Mouse (Mus musculus): ENCODE results near the gene Mrps30. TPM values are rescaled to one million over a fixed set of nuclear protein-coding genes. Genes with fewer than 3 reads are reported as not detected.

Gene Mrps30
- polyA plus RNA-seq, 1 experiment: not detected

GRCm38 (mm10) chr13:118380381-118380780, 6.7 kb downstream of the Mrps30 start:
- 83% methylated on average over 10 of the region's 10 CpGs for WGBS
- H3K4me1 ChIP-seq (ENCODE audit: control insufficient read depth, insufficient read depth, low read length): no peaks in the 10 kb centered on the region
- TF ChIP-seq POLR2A (IDR thresholded peaks at IDR 0.05; ENCODE audit: insufficient read depth, low read depth, low read length) (no peak), CTCF (IDR thresholded peaks at IDR 0.05; ENCODE audit: insufficient read depth, low read depth, low read length) (no peak)
- no peak overlapping the region for H3K27ac ChIP-seq (ENCODE audit: insufficient read depth, low read depth, low read length)
- no peak overlapping the region for H3K4me3 ChIP-seq (ENCODE audit: insufficient read depth, low read depth, low read length)

DNA sequence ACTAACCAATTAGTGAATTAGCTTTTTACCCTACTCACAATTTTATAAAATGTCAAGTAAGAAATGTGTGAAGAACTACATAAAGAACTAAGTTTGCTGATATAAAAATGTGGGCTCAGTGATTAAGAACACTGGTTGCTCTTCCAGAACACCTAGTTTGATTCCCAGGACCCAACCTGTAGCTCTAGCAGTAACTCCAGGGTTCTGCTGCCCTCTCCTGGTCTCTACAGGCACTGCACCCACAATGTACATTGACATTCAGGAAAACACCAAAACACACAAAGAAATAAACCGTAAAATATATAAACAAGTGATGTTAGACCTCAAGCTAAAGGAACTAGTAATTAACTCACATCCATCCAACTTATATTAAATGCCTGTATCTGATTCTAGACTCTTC, 7.9 kb downstream of the Mrps30 start:
- TF ChIP-seq CTCF (IDR thresholded peaks at IDR 0.05; ENCODE audit: insufficient read depth, low read depth, low read length) (no peak), POLR2A (IDR thresholded peaks at IDR 0.05; ENCODE audit: insufficient read depth, low read depth, low read length) (no peak)
- H3K4me1 ChIP-seq (ENCODE audit: control insufficient read depth, insufficient read depth, low read length): no peaks in the 10 kb centered on the region
- no peak overlapping the region for H3K27ac ChIP-seq (ENCODE audit: insufficient read depth, low read depth, low read length)
- WGBS: 48% methylated on average over 1 of the region's 1 CpGs
- no peak overlapping the region for H3K4me3 ChIP-seq (ENCODE audit: insufficient read depth, low read depth, low read length)

DNA sequence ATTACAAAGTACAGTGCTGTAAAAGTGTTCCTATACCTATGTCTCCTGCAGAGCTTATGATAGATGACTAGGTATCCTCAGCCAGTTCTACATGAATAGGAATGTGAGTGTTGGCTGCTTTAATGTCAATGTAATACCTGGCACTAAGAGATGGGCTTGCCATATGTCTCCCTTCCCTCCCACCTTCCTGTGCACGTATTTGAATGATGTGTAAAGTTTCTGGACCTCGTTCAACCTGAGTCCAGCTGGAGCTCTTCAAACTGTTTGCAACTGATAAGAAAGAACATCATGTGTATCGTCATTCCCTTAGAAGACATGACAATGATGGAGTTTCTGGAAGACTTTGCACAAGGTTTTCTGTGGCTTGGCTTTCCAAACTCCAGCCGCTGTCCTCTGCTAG, 14.2 kb downstream of the Mrps30 start:
- no peak for TF ChIP-seq CTCF (IDR thresholded peaks at IDR 0.05; ENCODE audit: insufficient read depth, low read depth, low read length)
- no peak for TF ChIP-seq POLR2A (IDR thresholded peaks at IDR 0.05; ENCODE audit: insufficient read depth, low read depth, low read length)
- 95% methylated on average over 4 of the region's 4 CpGs for WGBS

DNA sequence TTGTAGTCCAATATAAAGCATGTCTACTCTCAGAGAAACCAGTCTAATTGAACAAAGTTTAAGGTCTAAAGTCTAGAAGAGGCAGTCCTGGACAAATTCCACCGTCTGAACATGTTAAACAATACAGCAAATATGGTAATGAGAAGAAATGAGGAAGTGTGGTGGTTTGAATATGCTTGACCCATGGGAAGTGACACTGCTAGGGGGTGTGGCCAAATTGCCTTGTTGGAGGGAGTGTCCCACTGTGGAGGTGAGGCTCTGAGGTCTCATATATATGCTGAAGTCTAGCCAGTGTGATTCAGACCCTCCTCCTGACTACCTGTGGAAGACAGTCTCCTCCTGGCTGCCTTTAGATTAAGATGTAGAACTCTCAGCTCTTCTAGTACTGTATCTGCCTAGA, 21.3 kb downstream of the Mrps30 start:
- 64% methylated on average over 1 of the region's 1 CpGs for WGBS
- no peak for TF ChIP-seq CTCF (IDR thresholded peaks at IDR 0.05; ENCODE audit: insufficient read depth, low read depth, low read length)
- TF ChIP-seq POLR2A (IDR thresholded peaks at IDR 0.05; ENCODE audit: insufficient read depth, low read depth, low read length): no peak
- Histone ChIP-seq H3K27ac (ENCODE audit: insufficient read depth, low read depth, low read length) (no peak overlapping the region), H3K4me1 (ENCODE audit: control insufficient read depth, insufficient read depth, low read length) (0 out of 2 replicates have a peak, but pooled peaks cover 2% of the 10 kb centered on the region), H3K4me3 (ENCODE audit: insufficient read depth, low read depth, low read length) (no peak overlapping the region)

More for the DNA sequence above, 14.2 kb downstream of the Mrps30 start:
- no peak overlapping the region for H3K27ac ChIP-seq (ENCODE audit: insufficient read depth, low read depth, low read length)
- peaks cover 2% of the 10 kb centered on the region; the same call in 1 of the 2 replicates for H3K4me1 ChIP-seq (ENCODE audit: control insufficient read depth, insufficient read depth, low read length)
- no peak overlapping the region for H3K4me3 ChIP-seq (ENCODE audit: insufficient read depth, low read depth, low read length)

- Histone ChIP-seq H3K4me3 (ENCODE audit: insufficient read depth, low read depth, low read length) (no peak overlapping the region), H3K4me1 (ENCODE audit: control insufficient read depth, insufficient read depth, low read length) (0 out of 2 replicates have a peak, but pooled peaks cover 2% of the 10 kb centered on the region), H3K27ac (ENCODE audit: insufficient read depth, low read depth, low read length) (0 out of 2 replicates have a peak overlapping the region, but pooled peaks have one; percentile 57)
- WGBS: 53% methylated on average over 6 of the region's 6 CpGs
- TF ChIP-seq POLR2A (IDR thresholded peaks at IDR 0.05; ENCODE audit: insufficient read depth, low read depth, low read length) (no peak), CTCF (IDR thresholded peaks at IDR 0.05; ENCODE audit: insufficient read depth, low read depth, low read length) (no peak)
Measured at GRCm38 (mm10) chr13:118363342-118363741, 23.7 kb downstream of the Mrps30 start.

- TF ChIP-seq POLR2A (IDR thresholded peaks at IDR 0.05; ENCODE audit: insufficient read depth, low read depth, low read length) (no peak), CTCF (IDR thresholded peaks at IDR 0.05; ENCODE audit: insufficient read depth, low read depth, low read length) (no peak)
- no peak overlapping the region for H3K27ac ChIP-seq (ENCODE audit: insufficient read depth, low read depth, low read length)
- H3K4me3 ChIP-seq (ENCODE audit: insufficient read depth, low read depth, low read length): no peak overlapping the region
- 92% methylated on average over 10 of the region's 10 CpGs for WGBS
- no peaks in the 10 kb centered on the region for H3K4me1 ChIP-seq (ENCODE audit: control insufficient read depth, insufficient read depth, low read length)
Measured at GRCm38 (mm10) chr13:118350870-118351269, 36.2 kb downstream of the Mrps30 start.

- TF ChIP-seq POLR2A (IDR thresholded peaks at IDR 0.05; ENCODE audit: insufficient read depth, low read depth, low read length) (no peak), CTCF (IDR thresholded peaks at IDR 0.05; ENCODE audit: insufficient read depth, low read depth, low read length) (no peak)
- Histone ChIP-seq H3K4me3 (ENCODE audit: insufficient read depth, low read depth, low read length) (no peak overlapping the region), H3K27ac (ENCODE audit: insufficient read depth, low read depth, low read length) (no peak overlapping the region), H3K4me1 (ENCODE audit: control insufficient read depth, insufficient read depth, low read length) (no peaks in the 10 kb centered on the region)
- WGBS: 21% methylated on average over 10 of the region's 10 CpGs
Measured at GRCm38 (mm10) chr13:118350257-118350656, 36.8 kb downstream of the Mrps30 start.

Other genes with a start within 250 kb of the Mrps30 start
- not detected in 2 replicates for gene B430218F22Rik, start 622 bp downstream of the Mrps30 start, polyA plus RNA-seq (2012; ENCODE audit: insufficient read depth, insufficient read length, low replicate concordance, missing spikeins)